Mouse (Mus musculus): Measurements from ENCODE around the gene Nfxl1. TPM values are rescaled to one million over a fixed set of nuclear protein-coding genes. Genes with fewer than 3 reads are reported as not detected.

Nfxl1 gene
- polyA plus RNA-seq, 1 experiment from 2014 or later, result 20.9 TPM

DNA sequence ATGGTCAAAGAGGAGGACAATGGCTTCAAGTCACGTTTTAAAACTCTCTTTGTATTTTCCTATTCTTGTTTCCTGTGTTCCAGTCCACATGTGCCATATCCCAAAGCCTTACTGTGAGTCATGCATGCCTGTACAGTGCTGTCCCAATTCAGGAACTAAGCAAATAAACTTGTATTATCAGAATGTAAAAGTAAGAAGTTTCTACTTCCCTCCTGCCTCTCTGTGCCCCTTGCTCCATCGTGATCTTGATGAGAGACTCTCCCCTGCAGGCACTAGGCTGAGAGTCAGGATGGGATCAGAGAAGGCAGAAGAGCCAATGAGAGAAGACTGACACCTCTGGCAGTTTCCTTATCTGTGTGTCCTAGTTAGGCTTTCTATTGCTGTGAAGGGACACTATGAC lies 68.3 kb downstream of the Nfxl1 start:
- H3K27ac ChIP-seq (replicated peaks; ENCODE audit: low read depth, low read length), result no peak overlapping the region
- H3K27me3 ChIP-seq (replicated peaks; ENCODE audit: control insufficient read depth, insufficient read depth, low read length), result no peaks in the 10 kb centered on the region
- ATAC-seq (ENCODE audit: low read depth) (no peak), DNase-seq (ENCODE audit: low spot score) (no peak)
- H3K9me3 ChIP-seq (ENCODE audit: control insufficient read depth, low read length), result no peaks in the 10 kb centered on the region
- H3K36me3 ChIP-seq (ENCODE audit: control insufficient read depth, insufficient read depth, low read length), result no peaks in the 10 kb centered on the region
- H3K4me3 ChIP-seq (ENCODE audit: low read depth, low read length), result no peak overlapping the region
- H3K4me2 ChIP-seq (ENCODE audit: low read depth, low read length), result no peak overlapping the region
- H3K9ac ChIP-seq (ENCODE audit: low read depth, low read length), result no peak overlapping the region
- no peaks in the 10 kb centered on the region for H3K4me1 ChIP-seq (ENCODE audit: control insufficient read depth, insufficient read depth, low read length)
- 52% methylated on average over 2 of the region's 2 CpGs for WGBS

GRCm38 (mm10) chr5:72480456-72480855 lies 79.0 kb downstream of the Nfxl1 start:
- Histone ChIP-seq H3K4me2 (ENCODE audit: low read depth, low read length) (no peak overlapping the region), H3K4me3 (ENCODE audit: low read depth, low read length) (no peak overlapping the region), H3K9ac (ENCODE audit: low read depth, low read length) (no peak overlapping the region), H3K36me3 (ENCODE audit: control insufficient read depth, insufficient read depth, low read length) (no peaks in the 10 kb centered on the region), H3K27me3 (replicated peaks; ENCODE audit: control insufficient read depth, insufficient read depth, low read length) (no peaks in the 10 kb centered on the region), H3K9me3 (ENCODE audit: control insufficient read depth, low read length) (no peaks in the 10 kb centered on the region), H3K4me1 (ENCODE audit: control insufficient read depth, insufficient read depth, low read length) (no peaks in the 10 kb centered on the region), H3K27ac (replicated peaks; ENCODE audit: low read depth, low read length) (no peak overlapping the region)
- DNase-seq (ENCODE audit: low spot score) (no peak), ATAC-seq (ENCODE audit: low read depth) (no peak)
- 16% methylated on average over 7 of the region's 7 CpGs for WGBS

GRCm38 (mm10) chr5:72472317-72473009 lies 87.0 kb downstream of the Nfxl1 start:
- no peak overlapping the region for H3K27ac ChIP-seq (replicated peaks; ENCODE audit: low read depth, low read length)
- no peak overlapping the region for H3K9ac ChIP-seq (ENCODE audit: low read depth, low read length)
- DNase-seq (ENCODE audit: low spot score) (no peak), ATAC-seq (ENCODE audit: low read depth) (no peak)
- H3K4me2 ChIP-seq (ENCODE audit: low read depth, low read length), result no peak overlapping the region
- WGBS, result 57% methylated on average over 12 of the region's 12 CpGs
- H3K4me1 ChIP-seq (ENCODE audit: control insufficient read depth, insufficient read depth, low read length), result no peaks in the 10 kb centered on the region
- no peak overlapping the region for H3K4me3 ChIP-seq (ENCODE audit: low read depth, low read length)
- H3K27me3 ChIP-seq (replicated peaks; ENCODE audit: control insufficient read depth, insufficient read depth, low read length), result no peaks in the 10 kb centered on the region
- no peaks in the 10 kb centered on the region for H3K9me3 ChIP-seq (ENCODE audit: control insufficient read depth, low read length)
- no peaks in the 10 kb centered on the region for H3K36me3 ChIP-seq (ENCODE audit: control insufficient read depth, insufficient read depth, low read length)

GRCm38 (mm10) chr5:72471746-72472145 lies 87.7 kb downstream of the Nfxl1 start:
- Histone ChIP-seq H3K4me1 (ENCODE audit: control insufficient read depth, insufficient read depth, low read length) (no peaks in the 10 kb centered on the region), H3K4me3 (ENCODE audit: low read depth, low read length) (no peak overlapping the region), H3K27me3 (replicated peaks; ENCODE audit: control insufficient read depth, insufficient read depth, low read length) (no peaks in the 10 kb centered on the region), H3K9ac (ENCODE audit: low read depth, low read length) (no peak overlapping the region), H3K36me3 (ENCODE audit: control insufficient read depth, insufficient read depth, low read length) (no peaks in the 10 kb centered on the region), H3K27ac (replicated peaks; ENCODE audit: low read depth, low read length) (no peak overlapping the region), H3K4me2 (ENCODE audit: low read depth, low read length) (no peak overlapping the region), H3K9me3 (ENCODE audit: control insufficient read depth, low read length) (no peaks in the 10 kb centered on the region)
- 76% methylated on average over 7 of the region's 7 CpGs for WGBS
- ATAC-seq (ENCODE audit: low read depth), result no peak
- DNase-seq (ENCODE audit: low spot score), result no peak

GRCm38 (mm10) chr5:72464932-72465331 lies 94.6 kb downstream of the Nfxl1 start:
- 76% methylated on average over 3 of the region's 3 CpGs for WGBS
- Histone ChIP-seq H3K4me2 (ENCODE audit: low read depth, low read length) (no peak overlapping the region), H3K27ac (replicated peaks; ENCODE audit: low read depth, low read length) (no peak overlapping the region), H3K4me3 (ENCODE audit: low read depth, low read length) (no peak overlapping the region), H3K4me1 (ENCODE audit: control insufficient read depth, insufficient read depth, low read length) (no peaks in the 10 kb centered on the region), H3K9me3 (ENCODE audit: control insufficient read depth, low read length) (no peaks in the 10 kb centered on the region), H3K36me3 (ENCODE audit: control insufficient read depth, insufficient read depth, low read length) (no peaks in the 10 kb centered on the region), H3K9ac (ENCODE audit: low read depth, low read length) (no peak overlapping the region), H3K27me3 (replicated peaks; ENCODE audit: control insufficient read depth, insufficient read depth, low read length) (no peaks in the 10 kb centered on the region)
- DNase-seq (ENCODE audit: low spot score) (no peak), ATAC-seq (ENCODE audit: low read depth) (no peak)

Other genes with a start within 250 kb of the Nfxl1 start
- 4.5 and 5.3 TPM in 2 replicates for gene Corin, start 55.2 kb downstream of the Nfxl1 start, polyA plus RNA-seq (2014; fragmentation: Nextera tagmentation; extraction: Ambion mirVana)
- gene Zar1, start 21.6 kb upstream of the Nfxl1 start, polyA plus RNA-seq (2014; fragmentation: Nextera tagmentation; extraction: Ambion mirVana), result 0.74 and 1.1 TPM in 2 replicates
- 0.56 and 0.81 TPM in 2 replicates for gene Gm5868, start 27.9 kb upstream of the Nfxl1 start, polyA plus RNA-seq (2014; fragmentation: Nextera tagmentation; extraction: Ambion mirVana)
- not detected in 2 replicates for gene Cnga1, start 84.6 kb upstream of the Nfxl1 start, polyA plus RNA-seq (2014; fragmentation: Nextera tagmentation; extraction: Ambion mirVana)
- 2.0 and 9.0 TPM in 2 replicates for gene Nipal1, start 88.1 kb upstream of the Nfxl1 start, polyA plus RNA-seq (2014; fragmentation: Nextera tagmentation; extraction: Ambion mirVana)
- gene Txk, start 193.1 kb upstream of the Nfxl1 start, polyA plus RNA-seq (2014; fragmentation: Nextera tagmentation; extraction: Ambion mirVana), result 0.11 and 0.12 TPM in 2 replicates